Mouse (Mus musculus): Measurements from ENCODE around the gene Nacc2.

- no peak for TF ChIP-seq CTCF (IDR thresholded peaks at IDR 0.05; ENCODE audit: low read depth)
- TF ChIP-seq EP300 (optimal IDR thresholded peaks at IDR 0.05), result no peak
These were observed 40.1 kb downstream of the Nacc2 start for GRCm38 (mm10) chr2:26082883-26083282.

All from stomach, postnatal 0 days (tissue).